Mouse (Mus musculus): Measurements from ENCODE around the gene Gm14325. TPM values are rescaled to one million over a fixed set of nuclear protein-coding genes. Genes with fewer than 3 reads are reported as not detected.

Gm14325 gene
- polyA plus RNA-seq, 1 experiment from 2014 or later, result 7.1 TPM

Other genes starting within 250 kb of the Gm14325 start
- gene Gm14322, start 81.0 kb downstream of the Gm14325 start, polyA plus RNA-seq (2015; fragmentation: Nextera tagmentation; extraction: Ambion mirVana), result 0.46 and 0.88 TPM in 2 replicates
- 0.97 and 1.2 TPM in 2 replicates for gene Gm14327, start 56.8 kb upstream of the Gm14325 start, polyA plus RNA-seq (2015; fragmentation: Nextera tagmentation; extraction: Ambion mirVana)
- 0.22 and 0.33 TPM in 2 replicates for gene Zfp972, start 85.3 kb upstream of the Gm14325 start, polyA plus RNA-seq (2015; fragmentation: Nextera tagmentation; extraction: Ambion mirVana)
- gene Gm14326, start 117.0 kb upstream of the Gm14325 start, polyA plus RNA-seq (2015; fragmentation: Nextera tagmentation; extraction: Ambion mirVana), result 4.2 and 4.3 TPM in 2 replicates
- gene Zfp971, start 182.9 kb upstream of the Gm14325 start, polyA plus RNA-seq (2015; fragmentation: Nextera tagmentation; extraction: Ambion mirVana), result 3.2 TPM in 2 replicates
- gene Zfp931, start 238.1 kb upstream of the Gm14325 start, polyA plus RNA-seq (2015; fragmentation: Nextera tagmentation; extraction: Ambion mirVana), result 3.3 and 3.7 TPM in 2 replicates

Measured in liver, embryonic 15.5 days (tissue).